Mouse (Mus musculus) stomach, postnatal 0 days (tissue): ENCODE measurements around the gene Rpl36.

ENCODE experiments used
- CTCF ChIP-seq: IDR thresholded peaks from 2 replicates; pipeline ENCODE4 v1.5.1; 2016; ENCODE audit warnings: antibody characterized with exemption, low read depth, mild to moderate bottlenecking, moderate library complexity
- EP300 ChIP-seq: optimal IDR thresholded peaks from 2 replicates; pipeline ENCODE3; 2016; ENCODE audit warnings: antibody characterized with exemption

GRCm38 (mm10) chr17:56572154-56572553 lies 41.1 kb upstream of the Rpl36 start:
- no peak for TF ChIP-seq EP300
- no peak for TF ChIP-seq CTCF
